Mouse (Mus musculus) urinary bladder, adult 18-20 months (tissue): ENCODE data around the gene Sox5.

ENCODE experiments used
- DNase-seq, 2 experiments: peaks; one replicate each; pipeline ENCODE4 v3.0.0; 2022; ENCODE audit warnings: low spot score in 2 of 2, mixed read lengths in 2 of 2

Sox5 gene

DNA sequence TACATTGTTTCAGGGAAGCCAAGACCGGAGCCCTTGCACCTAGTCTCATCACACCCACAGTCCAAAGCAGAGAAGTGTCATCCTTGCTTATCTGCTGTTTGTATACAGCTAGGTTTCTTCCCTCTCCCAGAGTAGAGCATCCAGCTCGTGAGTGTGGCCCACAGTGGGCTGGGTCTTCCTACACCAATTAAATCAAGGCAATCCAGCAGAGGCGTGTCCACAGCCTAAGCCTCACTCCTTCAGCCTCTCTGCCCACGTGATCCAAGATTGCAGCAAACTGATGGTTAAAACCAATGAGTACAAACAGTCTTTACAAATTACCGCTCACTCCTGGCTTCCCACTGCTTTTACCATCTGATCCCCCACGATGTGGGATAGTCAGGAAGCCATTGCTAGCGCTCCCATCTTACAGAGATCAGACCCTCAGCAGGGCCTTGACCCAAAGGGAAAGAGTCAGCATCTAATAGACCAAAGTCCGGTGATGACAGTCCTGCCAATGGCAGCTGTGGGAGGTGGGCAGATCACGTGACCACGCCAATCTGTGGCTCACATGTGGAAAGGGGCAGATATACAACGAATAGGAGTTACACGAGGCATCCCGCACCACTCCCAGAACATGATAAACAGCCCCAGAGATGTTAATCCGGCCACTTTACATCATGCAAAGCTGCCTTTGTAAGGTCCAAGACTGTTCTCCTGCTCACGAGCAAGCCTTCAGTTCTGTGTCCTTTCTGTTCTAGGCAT lies 9.4 kb downstream of the Sox5 start:
- no peak for DNase-seq

DNA sequence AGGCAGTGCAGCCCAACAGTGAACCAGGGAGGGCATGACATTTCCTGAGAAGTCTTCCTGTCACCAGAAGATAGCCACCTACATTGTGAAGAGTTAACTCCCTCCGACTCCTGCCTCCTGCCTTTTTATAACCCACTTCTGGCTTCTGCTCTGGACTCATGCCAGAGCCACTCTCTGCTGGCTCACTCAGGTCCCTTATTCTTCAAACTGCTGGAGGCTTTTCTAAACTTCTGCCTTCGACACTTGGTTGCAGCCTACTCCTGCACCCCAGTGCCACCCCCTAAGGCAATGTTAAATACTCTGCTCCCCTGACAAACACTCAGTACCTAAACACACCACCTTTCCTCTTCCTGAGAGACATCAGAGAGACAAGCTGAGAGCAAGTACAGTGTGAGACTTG lies 12.7 kb downstream of the Sox5 start:
- no peak for DNase-seq

DNA sequence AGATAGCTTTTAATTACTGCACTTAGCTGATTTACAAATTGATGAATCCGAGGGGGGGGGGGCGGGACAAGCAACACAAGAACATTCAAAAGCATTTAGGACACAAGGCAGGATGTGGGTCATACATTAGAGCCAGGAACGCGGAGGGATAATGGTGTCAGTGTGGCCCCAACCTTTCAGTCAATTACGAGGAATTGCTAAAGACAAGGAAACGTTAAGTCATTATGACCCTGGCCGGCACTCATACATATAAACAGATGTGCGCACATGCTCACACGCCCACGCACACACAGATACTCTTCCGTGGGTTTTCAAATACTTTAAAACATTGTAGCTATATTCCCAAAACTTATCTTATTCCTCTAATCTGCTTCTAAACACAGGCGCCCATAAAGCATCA lies 19.9 kb downstream of the Sox5 start:
- no peak for DNase-seq

DNA sequence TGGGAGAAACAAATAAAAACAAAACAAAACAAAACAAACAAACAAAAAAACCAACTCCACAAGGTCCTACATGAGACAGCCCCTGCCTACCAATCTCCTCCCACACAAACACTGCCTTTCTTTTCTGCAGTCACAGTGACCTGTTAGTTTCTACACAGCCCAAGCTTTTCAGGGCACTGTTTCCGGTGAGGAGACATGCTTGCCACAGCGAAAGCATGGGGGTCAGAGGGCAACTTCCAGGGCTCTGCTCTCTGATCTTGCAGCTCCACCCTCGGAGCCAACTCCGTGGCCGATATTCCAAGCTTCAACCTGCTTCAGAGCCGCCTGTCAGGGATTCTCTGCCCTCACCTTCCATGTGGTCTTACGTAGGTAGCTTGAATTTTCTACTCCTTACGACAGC lies 22.6 kb downstream of the Sox5 start:
- no peak for DNase-seq

DNA sequence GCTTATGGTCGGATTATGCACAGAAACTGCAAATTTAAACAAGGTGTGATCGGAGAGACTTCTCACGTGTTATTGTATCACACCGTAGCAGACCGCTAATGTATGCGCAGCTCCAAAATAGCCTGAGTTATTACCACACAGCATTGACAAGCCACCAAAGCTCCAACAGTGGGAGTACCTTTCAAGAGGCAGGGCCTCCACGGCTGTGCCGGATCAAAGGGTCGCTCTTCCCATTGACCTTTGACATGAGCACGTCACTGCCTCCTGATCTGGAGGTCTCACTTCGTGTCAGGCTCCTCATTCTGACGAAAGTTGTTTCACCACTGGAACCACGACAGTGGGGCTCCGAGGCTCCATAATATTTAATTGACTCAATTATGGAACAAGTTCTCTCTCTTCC lies 24.4 kb downstream of the Sox5 start:
- DNase-seq = no peak

DNA sequence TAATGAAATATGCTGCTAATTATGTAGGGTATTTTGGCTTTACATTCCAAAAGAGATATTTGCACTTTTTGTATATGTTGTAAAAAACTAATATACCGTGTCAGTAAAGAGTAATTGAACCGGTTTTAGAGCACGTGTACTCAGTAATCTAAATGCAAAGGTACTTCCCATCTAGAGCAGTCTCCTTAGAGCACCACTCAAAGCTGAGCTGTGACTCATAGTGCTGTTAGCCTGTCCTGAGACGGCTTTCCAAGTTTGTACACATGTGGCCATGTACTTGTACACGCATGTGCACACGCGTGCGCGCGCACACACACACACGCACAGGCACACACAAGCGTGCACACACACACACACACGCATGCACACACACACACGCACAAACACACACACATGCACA lies 25.3 kb downstream of the Sox5 start:
- DNase-seq = no peak

DNA sequence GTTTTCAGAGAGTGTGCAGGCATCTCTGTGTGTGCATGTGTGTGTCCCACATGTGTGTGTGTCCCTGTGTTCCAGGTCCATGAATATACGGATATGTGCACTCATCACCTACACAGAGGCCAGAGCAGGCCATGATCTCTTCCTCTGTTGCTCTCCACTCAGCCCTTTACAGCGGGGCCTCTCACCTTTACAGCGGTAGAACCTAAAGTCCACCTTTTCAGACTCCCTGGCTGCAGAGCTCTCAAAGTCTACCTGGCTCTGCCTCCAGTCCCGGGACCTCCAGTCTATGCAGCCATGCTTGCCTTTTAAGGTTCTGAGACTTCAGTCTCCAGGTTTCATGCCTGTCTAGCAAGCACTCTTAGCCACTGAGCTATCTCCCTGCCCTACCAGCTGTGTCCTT lies 26.5 kb downstream of the Sox5 start:
- DNase-seq = no peak

DNA sequence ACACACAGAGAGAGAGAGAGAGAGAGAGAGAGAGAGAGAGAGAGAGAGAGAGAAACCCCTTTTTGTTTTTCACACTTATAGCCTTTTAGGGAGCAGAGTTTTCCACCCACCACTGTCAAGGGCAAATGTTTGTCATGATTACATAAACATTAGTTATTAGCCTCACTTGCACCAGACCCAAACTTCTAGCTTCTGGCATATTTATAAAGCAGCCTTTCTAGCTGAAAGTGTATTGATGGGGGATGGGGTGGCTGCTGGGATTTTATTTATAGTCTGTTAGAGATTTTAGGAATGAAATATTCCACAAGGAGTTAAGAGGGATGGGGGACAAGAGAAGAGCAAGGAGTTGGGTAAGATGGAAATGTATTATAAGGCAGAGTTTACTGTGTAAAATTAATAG lies 27.4 kb downstream of the Sox5 start:
- DNase-seq = no peak

DNA sequence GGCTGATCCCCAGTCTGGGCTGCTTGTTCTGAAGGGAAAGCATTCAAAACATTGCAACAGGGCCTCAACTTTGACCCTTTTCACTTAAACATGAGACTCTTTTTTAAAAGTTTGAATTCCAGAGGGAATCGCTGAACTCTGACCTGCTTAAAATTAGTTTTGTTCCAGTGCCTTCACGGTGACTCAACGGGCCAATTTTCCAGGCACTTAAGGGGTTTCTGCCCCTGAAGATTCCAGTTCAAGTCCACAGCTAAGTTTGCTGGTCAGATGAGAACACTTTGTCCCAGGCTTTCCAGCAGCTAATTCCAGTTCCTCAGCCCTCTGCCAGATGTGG lies 27.8 kb downstream of the Sox5 start:
- no peak for DNase-seq

DNA sequence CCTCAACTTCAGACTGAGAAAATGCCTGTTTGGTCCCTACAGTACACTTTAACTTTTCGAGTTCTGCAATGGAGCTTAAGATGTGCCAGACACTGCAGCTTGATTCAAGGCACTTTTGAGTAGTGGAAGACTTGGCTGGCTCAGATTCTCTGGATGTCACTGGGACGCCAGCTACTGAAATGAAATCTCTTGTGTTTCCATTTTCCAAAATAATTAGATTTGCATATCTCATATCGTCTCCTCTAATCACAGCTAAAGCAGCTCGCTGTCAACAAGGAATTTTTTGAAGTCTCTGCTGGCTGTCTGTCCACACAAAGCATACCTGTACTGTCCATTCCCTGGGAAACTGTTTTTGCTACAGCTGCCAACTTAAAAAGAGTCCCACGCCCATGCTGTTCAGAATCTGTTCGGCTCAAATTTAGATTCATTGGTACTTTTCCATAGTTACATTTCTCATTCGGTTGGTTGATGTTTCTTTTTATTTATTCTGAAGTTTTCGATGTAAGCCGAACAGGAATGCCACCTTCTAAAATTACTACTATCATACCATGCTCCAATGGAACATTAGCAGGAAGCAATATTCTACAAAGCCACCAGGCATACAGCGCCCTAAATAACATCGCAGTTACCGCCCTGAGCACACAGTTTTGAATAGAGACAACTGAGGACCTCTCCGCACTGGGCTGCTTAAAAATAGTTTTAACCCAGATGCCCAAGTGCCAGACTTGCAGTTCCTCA lies 28.4 kb downstream of the Sox5 start:
- DNase-seq = no peak

DNA sequence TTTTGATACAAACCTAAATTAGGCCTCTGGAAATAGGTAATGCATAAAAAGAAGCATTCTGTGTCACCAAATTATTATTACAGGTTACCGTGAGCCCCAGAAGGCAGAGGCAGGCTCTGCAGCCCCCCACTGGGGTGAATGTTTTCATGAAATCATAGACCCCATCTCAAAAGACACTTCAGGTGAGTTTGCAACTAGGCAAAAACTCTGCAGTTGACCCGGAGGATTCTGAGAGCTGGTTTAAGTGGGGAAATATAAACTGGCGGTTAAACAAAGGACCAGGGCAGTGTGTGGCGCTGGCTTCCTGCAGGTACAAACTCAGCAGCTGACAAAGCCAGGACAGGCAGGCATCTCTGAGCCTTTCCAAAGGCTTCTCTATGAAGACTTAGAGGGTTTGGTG lies 30.2 kb downstream of the Sox5 start:
- no peak for DNase-seq

DNA sequence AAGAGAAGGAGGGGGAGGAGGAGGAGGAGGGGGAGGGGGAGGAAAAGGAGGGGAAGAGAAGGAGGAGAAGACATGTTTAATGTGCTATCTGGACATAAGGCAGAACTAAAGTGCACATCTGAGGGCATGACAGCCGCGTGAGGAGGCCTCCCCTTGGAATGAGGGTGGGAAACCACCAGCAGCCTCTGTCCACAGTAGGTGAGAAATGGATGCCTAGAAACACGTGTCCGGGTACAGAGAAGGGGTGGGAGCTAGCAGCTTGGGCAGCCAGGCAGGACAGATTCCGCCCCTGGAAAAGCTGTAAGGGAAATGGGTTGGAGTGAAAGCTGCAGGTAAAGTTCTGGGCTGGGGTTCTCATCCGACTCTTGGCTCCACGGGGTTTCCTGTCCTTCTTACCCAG lies 31.6 kb downstream of the Sox5 start:
- DNase-seq = no peak

DNA sequence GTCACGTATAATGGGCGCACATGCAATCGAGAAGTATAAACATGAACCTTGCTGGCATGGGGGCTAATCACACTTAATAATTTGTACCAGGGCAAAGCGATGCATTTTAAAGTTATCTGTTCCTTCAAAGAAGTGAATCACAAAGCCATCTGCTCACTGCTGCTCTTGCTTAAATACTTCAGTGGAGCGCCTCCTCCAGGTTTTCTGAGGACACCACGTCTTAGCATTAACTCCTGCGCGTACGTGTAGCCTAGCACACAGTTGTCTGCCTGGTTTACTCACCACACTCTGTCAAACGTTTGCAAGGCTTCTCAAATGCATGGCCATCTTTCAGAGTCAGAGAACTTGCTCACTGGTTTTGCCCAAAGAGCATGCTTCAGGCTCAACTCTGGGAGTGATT lies 35.3 kb downstream of the Sox5 start:
- no peak for DNase-seq

DNA sequence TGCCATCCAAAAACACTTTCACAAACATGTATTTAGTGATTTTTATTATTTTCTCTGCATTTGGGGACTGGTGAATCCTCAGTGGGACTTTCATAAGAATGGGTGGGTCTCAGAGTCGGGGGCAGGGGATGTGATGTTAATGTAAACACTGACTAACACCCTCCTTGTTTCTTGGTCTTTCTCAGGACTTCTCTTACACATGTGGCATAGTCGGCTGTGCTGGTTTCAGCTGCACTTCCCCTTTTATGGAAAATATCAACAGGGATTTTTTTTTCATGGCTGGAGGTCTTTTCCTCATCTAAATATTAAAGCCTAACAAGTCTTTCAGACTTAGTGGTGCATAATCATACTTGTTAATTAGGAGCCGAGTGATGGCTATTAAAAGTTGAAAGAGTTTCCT lies 39.2 kb downstream of the Sox5 start:
- no peak for DNase-seq

DNA sequence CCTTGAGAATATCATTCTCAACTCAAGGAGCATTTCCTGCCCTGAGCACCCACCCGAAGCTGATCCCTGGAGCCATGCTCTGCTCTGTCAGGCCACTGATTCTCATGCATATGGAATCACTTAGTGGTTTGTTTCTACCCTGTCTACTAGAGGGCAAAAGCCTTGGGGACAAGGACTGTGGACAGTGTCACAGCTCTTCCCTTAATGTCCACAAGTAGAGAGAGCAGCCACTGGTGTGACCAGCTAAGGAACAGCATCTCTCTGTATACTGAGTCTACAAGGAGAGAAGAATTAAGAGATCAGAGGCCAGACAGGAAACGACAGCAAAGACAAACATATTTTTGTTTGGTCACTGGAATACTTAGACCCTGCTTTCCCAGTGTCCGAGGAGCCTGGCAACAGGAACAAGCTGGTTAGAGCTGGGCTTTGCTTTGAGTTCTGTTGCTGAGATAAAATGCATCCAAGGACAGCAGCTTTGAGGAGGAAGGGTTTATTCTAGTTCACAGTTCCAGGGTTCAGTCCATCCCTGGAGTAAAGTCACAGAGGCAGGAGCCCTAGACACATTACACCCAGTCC lies 40.6 kb downstream of the Sox5 start:
- no peak for DNase-seq

DNA sequence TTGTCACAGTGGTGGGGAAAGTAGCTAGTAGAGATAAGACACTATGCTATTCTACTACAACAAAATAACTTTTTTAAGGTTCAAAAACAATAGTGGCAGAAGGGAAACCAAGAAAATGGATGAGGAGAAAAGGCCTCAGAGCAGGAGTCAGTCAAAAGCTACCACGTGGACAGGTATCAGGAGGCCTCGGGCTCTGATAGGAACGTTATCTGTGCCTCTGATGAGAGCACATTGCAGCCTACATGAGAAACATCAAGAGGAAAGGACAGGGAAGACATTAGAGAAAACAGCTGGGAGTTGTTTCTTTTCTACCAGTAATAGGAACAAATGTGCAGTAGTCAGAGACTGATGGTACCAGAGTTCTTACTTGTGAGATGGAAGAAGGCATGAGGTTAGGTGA lies 41.4 kb downstream of the Sox5 start:
- no peak for DNase-seq

DNA sequence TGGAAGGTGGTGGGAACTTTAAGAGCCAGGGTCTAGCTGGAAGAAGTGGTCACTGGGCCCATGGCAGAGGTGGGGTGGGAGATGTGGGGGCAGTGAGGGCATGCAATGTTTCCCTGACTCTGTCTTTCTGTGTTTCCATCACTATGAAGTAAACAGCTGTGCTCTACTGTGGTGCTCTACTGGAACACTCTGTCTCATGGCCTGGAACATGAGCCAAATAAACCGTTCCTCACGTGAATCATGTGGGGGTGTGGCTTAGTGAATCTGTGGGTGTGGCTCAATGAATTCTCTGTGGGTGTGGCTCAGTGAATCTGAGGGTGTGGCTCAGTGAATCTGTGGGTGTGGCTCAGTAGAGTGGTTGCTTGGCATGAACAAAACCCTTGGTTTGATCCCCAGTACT lies 42.0 kb downstream of the Sox5 start:
- no peak for DNase-seq

DNA sequence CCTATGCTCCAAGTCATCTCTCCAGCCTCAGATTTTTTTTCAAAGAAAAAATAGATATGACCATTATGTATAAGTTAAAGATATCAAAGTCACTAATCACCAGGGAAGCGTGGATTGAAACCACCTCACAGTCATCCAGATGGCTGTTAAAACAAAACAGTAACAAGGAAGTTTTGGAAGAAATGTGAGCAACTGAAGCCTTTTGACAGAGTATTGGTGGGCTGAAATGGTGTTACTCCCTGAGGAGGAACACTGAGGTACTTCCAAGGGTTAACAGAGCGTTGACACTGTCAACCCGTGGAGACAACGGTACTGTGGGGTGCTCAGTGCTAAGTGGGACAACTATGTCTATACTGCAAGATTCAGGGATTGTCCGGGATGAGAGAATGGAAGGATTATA lies 44.0 kb downstream of the Sox5 start:
- no peak for DNase-seq

DNA sequence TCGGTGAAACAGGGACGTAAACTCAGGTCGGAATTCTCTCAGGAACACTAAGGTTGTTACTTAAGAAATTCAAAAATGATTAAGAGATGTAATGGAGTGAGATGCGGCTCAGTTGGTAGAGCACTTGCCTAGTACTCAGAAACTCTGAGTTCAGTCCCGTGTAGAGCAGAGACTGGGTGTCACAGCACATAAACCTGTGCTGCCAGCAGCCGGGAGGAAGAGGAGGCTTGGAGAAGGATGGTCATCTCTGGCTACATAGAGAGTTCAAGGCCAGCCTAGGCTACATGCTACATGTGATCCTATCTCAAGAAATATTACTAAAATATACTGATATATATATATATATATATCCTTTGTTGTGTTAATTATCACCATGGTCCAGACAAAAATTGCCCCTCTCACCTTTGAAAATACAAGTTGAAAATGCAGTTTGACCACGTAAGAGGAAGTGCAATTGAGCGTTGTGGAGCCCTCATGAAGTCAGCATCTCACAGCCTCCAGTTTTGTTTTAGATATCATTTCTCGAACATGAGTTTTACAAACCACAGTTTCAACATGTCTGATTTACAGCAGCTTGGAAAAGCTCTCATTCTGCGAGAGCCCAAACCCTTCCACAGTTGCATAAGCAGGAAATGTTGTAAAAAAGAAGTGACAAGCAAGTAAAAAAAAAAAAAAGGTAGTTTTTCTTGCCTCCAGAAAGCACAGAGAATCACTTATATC lies 50.4 kb downstream of the Sox5 start:
- no peak for DNase-seq

DNA sequence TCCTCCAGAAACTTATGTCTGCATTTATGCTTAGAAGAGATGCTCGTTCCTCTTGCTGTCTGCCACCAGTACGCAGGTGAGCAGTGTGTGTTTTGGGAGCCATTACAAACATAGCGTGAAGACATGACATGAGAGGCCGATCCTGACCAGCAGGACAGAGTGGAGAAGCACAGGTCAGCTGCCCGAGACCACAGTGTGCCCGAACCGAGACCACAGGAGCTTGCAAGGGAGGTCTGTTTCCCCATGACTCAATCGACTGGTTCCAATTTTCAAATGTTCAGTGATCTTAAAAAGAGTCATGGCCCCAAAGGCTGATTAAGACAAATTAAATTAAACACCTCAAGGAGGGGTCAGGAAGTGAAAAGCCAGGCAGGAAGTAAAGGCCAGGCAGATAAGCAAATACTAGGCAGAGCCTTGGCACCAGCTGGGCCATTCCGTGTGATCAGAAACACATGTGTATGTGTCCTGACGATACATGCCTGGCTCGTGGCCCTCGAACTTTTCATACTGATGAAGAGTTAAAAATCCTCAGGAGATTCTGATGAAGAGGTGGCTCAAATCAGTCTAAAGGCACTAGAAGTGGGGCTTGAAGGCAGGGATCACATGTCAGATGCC lies 58.1 kb downstream of the Sox5 start:
- no peak for DNase-seq

DNA sequence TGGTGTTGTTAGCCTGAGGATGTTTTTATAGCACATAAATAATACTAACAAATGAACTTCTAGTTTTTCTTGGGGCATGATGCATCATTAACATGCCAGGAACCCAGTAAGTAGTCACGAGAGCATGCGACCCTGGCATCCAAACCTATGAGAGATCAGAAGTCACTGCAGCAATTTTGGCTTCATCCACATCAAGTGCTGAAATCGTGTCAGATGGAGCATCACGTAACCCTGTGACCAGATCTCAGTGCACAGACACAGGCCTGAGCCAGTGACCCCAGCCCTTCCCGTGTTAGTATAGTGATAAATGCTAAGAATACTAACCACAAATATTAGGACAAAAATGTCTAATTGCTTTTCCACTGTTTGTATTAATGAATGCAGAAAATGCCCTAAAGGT lies 58.8 kb downstream of the Sox5 start:
- DNase-seq = no peak

DNA sequence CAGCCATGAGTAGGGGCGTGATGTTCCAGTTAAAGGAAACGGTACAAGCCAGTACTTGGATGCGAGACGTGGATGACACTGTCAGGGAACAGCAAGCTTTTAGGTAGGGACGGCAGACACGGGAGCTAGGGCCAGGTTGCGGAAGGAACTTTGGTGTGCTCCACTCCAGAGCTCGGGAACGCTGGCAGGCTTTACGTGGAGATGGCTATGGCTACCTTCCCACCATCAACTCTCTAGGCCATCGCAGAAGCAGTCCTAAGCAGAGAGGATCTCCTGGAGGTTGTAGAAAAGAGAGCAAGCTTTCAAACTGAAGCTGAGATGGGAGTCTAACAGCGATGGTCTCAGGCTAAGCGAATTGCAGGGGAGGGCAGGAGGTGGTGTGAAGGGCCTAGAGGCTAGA lies 60.9 kb downstream of the Sox5 start:
- DNase-seq = no peak
